Mouse (Mus musculus): ENCODE measurements around the gene Hsp90ab1.

Gene Hsp90ab1

DNA sequence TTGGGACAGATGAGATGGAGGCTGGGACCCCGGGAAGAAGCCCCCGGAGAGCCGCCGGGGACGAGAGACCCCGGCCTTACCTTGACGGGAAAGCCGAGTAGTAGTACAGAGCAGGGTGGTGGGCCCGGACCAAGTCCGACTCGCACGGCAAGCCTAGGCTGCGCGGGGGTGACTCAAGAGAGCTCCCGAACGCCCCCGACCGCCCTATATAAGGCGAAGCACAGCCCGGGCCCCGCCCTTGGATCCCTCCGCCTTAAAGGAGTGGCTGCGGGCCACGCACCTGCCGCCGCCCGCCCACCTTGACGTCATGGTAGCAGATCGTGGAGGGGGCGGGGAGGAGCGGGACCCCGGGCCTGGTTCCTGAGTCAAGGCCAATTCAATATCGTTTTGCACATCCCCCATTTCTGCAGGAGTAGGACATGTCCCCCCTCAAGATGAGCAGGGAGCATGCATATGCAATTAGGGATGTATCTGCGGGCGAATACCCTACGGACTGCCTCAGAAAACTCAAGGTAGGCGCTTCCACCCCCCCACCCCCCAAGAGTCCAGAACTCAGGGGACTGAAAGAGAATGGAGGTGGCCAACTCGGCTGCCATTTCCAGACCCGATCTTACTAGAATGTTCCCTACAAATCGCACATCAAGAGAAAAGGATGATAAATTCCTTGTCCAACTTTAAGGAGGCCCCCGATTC lies at the start of gene Hsp90ab1:
Gene Hsp90ab1 (minus strand): TSS at position 185 of the 693 bp plus-strand sequence.
- peak; percentile 84 for DNase-seq (ENCODE audit: low read depth, low spot score)

DNA sequence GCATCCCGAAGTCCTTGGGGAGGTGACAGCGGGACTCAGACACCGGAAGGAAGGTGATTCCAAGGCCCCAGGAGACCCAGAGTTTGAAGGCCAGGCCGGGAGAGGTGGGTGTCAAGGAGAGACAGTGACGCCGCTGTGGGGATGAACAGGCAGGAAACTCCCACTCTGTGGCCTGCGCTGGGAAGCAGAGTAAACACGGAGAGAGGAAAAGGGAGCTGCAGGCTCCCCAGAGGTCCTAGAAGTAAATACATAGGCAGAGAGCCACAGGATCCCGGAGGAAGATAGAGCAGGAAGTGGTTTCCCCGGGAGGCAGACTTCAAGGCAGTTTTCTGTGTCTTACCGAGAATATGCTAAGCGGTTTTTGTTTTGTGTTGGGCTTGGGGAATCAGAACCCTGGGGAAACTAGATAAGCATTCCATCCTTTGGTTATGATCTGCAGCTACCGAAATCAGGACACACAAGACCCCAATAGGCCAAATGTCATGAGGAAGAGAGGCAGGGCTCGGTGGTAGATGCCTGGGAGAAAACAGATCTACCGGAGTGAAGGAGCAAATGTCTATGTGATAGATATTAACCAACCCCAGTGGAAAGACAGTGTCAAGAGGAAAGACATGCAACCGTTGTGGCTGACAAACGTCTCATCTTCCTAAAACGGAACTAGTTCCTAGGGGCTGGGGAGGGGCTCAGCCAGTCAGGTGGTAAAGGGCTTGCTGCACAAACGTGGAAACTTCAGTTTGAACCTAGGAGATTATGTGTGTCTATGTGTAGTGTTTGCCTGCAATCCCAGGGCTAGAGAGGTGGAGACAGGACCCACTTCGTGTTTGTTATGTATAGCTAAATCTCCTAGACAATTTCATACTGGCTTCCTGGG lies 46.5 kb upstream of the Hsp90ab1 start:
- no peak for DNase-seq (ENCODE audit: low read depth, low spot score)

DNA sequence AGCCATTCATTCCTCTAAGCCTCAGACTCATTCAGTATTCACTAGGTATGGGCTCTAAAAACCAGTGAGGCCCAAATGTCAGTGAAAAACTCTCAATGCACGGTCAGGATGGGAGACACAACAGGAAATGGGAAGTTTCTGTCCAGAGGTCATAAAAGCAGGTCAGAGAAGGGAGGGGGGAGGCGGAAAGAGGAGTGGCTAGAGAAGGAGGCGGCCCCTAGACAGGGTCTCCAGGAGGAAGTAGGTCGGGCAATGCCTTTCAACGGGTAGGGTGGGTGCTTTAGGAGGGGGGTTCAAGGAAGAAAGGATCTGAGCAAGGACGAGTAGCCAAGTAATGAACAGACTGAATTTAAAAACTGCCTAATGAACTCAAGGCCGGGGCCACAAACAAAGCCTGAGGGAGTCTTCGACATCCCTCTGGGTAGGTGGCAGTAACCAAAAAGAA lies 45.9 kb upstream of the Hsp90ab1 start:
- DNase-seq (ENCODE audit: low read depth, low spot score) = no peak

DNA sequence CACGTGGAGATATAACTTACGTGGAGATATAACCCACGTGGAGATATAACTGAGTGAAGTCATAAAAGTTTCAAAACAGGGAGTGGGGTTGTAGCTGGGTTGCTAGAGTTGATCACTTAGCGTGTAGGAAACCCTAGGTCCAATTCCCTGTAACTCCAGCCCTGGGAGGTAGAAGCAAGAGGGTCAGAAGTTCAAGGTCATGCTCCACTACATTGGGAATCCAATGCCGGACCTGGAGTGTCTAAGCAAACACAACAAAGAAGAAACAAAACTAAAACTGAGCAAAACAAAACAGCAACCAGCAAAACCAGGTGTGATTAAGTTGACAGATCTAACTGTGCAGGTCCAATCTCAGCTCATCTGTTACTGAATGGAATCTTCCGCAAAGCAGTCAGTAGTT lies 44.6 kb upstream of the Hsp90ab1 start:
- no peak for DNase-seq (ENCODE audit: low read depth, low spot score)

DNA sequence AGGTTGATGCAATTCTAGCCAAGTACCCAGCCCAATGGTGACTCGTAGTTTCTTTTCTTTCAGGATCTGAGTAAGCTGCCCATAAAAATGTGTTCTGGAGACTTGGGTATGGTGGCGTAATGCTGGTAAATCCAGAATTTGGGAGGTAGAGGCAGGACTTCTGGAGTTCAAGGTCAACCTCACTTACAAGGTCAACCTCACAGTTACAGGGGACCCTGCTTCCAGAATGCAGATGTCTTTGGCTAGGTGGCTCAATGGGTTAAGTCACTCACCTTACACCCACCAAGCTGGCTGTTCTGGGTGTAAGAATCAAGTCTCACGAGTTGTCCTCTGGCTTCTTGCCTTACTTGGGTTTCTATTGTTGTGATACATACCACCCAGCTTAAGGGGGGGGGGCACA lies 43.6 kb upstream of the Hsp90ab1 start:
- DNase-seq (ENCODE audit: low read depth, low spot score) = no peak

DNA sequence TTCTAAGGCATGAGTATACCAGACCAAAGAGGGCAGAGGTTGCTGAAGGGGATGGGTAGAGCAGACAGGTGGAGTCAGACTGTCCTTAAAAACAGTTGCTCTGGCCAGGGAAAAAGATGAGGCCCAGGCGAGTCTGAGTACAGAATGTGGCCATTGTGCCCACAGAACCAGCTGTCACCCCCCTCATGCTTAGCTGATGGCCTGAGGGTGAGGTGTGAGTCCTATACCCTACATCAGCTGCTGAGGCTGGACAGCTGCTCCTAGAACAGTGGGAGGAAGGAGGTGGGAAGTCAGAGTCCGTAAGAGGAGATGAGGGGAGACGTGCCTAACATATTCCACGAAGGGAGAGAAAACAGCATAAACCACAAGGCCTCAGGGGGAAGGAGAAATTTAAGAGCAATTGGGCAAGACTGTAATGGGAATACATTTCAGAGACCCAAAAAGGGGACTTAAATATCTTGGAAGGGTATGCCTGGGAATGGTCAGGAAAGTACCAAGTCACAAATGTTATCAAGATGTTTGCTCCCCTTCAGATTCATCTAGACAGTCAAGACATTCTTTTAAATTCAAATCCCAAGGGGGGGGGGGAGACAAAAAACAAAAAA lies 43.1 kb upstream of the Hsp90ab1 start:
- no peak for DNase-seq (ENCODE audit: low read depth, low spot score)

DNA sequence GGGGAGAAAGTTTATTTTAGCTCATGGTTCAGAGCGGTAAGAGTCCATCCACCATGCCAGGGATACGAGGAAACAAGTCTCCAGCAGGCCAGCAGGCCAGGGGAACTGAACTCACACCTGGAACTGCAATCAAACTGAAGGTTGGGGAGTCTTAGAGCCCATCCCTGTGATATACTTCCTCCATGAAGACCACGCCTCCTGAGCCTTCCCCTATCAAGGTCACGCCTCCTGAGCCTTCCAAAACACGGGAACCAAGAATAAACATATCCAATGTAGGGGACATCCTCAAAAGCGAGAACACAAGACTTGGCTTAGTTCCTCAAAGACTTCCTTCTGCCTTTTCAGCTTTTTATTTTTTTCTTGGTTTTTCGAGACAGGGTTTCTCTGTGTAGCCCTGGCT lies 39.9 kb upstream of the Hsp90ab1 start:
- no peak for DNase-seq (ENCODE audit: low read depth, low spot score)

DNA sequence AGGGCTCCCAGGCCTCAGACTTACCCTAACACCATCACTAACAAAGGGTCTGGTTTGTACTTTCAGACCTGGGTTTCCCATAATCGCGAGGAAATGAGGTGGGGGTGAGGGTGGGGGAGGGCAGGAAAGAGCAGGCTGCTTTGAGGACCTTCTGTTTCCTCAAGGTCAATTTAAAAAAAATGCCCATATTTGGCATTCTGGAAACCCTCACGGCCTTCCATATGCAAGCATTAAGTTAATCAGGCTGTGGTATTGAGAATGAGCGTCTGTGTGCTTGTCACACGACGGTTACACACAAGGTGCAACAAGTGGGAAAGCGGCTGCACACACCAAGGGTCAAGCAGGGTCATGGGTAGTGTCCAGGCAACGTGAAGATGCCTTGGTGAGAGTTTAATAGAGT lies 38.9 kb upstream of the Hsp90ab1 start:
- no peak for DNase-seq (ENCODE audit: low read depth, low spot score)

DNA sequence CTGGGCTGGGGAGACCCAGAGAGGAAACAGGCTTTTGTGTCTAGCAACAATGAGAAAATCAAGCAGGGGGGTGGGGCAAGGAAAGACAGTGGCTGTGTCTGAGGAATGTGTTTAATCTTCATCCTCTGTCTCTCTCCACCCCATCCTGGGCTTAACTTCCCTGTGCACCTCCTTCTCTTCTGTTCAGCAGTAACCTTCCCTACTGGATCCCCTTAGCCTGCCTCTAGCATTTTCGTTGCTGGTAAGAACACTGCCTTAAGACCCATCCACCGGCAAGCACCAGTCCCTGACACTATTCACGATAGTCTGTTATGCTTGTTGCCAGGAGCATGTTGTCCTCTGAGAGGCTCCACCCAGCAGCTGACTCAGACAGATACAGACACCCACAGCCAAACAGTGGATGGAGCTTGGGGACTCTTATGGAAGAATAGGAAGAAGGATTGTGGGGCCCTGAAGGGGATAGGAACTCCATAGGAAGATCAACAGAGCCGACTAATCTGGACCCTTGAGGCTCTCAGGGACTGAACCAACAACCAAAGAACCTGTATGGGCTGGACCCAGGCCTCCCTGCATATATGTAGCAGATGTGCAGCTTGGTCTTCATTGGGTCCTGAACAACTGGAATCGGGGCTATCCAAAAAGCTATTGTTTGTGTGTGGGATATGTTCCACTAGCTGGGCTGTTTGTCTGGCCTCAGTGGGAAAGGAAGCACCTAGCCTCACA lies 37.2 kb upstream of the Hsp90ab1 start:
- no peak for DNase-seq (ENCODE audit: low read depth, low spot score)

DNA sequence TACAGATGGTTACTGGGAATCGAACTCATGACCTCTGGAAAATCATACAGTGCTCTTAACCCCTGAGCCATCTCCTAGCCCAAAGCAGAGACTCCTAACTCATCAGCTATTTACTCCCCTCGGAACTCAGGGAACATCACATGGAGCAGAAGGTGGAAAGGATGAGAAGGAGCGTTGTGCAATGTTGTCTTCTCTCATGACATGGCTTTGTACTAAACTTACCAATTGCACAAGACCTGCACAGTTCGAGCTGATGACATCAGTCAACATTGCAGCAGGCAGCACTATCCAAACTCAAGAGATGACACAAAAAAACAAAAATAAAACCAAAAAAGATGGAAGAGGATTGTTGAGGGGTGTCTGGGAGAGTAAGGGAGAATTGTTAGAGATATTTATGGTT lies 35.3 kb upstream of the Hsp90ab1 start:
- DNase-seq (ENCODE audit: low read depth, low spot score) = no peak

DNA sequence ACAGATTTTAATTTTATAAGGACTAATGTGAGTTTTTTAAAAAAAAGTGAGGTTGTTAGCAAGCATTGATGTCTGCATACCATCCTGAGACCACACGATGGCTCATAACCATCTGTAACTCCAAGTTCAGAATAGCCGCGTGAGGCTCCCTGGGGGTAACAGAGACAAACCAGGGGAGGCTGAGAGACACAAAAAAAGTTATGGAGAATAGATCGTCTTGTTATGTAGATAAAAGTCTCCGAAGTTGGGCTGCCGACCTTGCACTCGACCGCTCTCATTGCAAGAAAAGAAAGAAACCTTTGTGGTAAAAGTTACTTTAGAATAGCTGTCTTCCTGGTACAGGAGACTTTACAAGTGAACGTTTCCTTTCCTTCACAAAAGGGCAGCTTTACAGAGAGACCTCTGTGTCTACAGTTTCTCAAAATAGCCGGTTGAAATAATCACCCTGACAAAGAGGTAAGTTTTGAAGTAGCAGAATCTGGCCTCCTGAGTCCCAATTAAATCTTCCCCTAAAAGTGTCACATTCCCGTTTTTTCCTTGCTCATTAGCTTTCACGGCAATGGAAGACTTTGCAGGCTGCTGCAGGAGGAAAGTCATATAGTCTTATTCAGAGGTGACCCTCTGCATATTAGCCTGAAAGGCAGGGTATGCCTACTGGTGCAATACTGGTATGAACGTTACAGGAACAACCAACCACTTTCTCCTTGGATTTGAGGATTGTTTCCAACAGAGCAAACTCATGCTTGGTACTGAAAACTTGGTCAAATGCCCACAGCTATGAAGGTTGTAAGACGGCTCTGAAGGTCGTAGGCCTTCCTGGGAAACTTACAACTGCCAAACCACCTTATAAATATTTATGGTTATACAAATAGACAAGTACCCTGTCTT lies 34.2 kb upstream of the Hsp90ab1 start:
- no peak for DNase-seq (ENCODE audit: low read depth, low spot score)

DNA sequence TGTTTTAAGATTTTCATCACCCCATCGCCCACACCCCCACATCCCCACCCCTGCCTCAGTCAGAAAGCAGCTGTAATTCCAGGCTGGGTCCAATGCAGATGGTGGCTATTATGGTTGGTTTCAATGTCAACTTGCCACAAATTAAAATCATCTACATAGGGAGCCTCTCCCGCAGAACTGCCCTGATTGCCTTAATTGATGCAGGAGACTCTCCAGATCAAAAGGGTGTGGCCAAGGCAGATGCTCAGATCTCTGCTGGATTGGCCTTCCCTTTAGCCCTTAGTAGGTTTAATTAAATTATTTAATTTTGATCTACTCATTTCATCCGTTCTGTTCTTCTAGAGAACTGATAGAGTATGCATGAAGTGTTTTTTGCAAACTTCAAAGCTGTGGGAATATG lies 29.9 kb upstream of the Hsp90ab1 start:
- DNase-seq (ENCODE audit: low read depth, low spot score) = no peak

DNA sequence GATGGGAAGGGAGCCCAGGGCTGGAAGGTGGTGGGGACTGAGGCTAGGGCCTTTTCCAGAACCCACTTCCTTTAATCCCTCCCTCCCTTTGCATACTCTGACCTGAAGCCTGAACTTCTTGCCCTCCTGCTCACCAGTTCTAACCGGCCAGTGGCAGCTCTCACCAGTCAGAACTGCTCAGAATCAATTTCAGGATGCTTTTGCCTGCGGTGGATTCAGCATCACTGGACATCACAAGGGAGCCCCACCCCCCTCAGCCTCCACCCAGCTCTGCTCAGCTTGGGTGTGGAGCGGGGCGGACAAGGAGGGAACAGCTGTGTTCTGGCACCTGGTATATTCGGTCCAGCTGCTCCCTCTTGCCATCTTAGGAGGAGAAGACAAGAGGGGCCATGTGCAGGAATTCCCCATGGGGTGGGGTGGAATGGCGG lies 28.8 kb upstream of the Hsp90ab1 start, which contains the start of gene Mymx:
Gene Mymx (minus strand): TSS at position 226 of the 428 bp plus-strand sequence.
- no peak for DNase-seq (ENCODE audit: low read depth, low spot score)

DNA sequence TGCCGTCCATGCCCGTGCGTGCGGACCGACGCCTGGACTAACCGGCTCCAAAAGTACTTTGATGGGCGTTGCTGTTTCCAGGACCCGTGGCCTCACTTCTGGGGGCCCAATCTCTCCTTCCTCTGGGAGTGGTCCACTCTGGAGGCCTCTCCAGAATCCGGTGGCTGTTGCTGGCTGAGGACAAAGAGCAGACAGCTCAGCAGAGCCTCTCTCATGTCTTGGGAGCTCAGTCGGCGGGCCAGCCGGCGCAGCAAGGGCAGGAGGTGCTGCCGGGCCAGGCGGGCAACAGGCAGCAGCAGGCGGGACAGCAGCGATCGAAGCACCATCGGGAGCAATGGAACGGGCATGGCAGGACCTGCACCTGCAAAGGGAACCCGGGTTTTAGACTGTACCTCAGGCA lies 28.3 kb upstream of the Hsp90ab1 start:
- DNase-seq (ENCODE audit: low read depth, low spot score) = no peak

DNA sequence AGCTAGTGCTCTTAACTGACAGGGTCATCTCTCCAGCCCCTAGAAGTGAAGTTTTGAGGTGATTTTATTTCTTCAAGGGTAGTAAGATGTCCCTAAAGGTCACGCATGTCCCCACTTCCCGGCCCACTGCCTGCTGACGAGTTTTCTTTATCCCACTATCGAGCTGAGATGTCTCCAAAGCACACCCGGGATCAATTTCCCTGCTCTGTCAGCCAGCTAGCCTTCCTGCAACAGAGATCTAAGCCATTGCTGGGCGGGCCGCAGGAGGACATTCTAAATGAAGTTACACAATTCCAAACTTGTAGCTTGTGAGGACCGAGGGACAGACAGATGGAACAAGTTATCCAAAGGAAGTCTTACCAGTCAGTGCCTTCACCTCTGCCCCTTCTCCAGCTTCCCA lies 27.2 kb upstream of the Hsp90ab1 start:
- DNase-seq (ENCODE audit: low read depth, low spot score) = no peak

DNA sequence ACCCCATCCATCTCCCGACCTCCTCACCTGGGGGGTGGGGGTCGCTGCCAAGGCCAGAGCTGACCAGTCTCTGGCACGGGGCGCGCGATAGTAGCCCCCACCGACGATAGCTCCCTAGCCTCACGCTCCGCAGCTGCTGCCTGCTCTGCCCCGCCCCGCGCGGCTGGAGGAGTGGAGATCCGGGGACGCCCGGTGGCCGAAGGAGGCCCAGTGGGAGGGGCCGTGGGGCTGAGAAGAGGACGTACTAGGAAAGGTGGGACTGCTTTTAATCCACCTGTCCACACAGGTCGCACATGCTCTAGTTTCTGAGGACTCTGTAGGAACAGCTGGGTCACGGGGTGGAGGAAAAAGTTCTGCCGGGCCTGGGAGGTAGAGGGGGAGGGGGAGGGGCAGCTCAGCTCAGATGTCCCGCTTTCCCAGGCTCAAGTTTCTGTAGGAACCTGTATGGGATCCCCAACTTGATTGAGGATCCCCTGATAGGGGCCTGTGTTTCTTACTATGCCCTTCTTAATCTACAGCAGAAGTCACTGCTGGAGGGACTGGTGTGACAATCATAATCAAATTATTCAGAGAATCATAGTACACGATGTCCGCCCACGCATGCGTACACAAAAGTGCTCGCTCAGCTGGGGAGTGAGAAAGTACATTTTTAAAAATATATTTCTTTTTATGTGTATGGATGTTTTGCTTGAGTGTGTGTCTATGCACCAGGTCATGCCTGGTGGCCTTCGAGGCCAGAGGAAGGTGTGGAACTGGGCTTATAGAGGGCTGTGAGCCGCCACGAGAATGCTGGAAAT lies 26.6 kb upstream of the Hsp90ab1 start, which contains the start of gene Slc29a1:
Gene Slc29a1 (minus strand): TSS at position 161 of the 797 bp plus-strand sequence.
- no peak for DNase-seq (ENCODE audit: low read depth, low spot score)

DNA sequence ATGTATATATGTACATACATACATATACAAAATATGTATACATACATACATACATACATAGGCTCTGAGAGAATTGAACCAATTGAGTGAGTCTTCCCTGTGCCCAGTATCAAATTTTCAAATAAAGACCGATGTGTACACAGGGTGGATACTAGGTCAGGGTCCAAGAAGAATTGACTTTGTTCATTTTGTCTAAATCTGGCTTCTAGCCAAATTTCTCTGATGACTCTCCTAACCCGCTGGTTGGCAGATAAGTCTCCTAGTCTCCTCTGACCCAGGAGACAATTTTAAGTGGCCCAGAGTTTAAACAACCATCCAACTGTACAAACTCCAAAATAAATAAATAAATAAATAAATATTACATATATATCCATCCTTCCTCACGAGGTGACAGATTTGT lies 25.8 kb upstream of the Hsp90ab1 start:
- no peak for DNase-seq (ENCODE audit: low read depth, low spot score)

DNA sequence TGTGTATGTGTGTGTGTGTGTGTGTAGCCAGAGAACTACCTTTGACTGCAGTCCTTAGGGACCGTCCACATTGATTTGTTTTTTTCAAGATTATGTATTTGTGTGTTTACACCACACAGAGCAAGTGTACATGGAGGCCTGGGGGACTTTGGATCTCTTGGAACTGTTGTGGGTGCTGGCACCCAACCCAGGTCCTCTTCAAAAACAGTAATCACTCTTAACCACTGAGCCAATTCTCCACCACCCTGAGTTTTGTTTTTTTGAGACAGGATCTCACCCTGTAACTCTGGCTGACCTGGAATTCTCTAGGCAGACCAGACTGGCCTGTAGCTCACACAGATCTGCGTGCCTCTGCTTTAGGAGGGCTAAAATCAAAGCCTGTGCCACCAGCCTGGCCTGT lies 25.3 kb upstream of the Hsp90ab1 start:
- no peak for DNase-seq (ENCODE audit: low read depth, low spot score)

DNA sequence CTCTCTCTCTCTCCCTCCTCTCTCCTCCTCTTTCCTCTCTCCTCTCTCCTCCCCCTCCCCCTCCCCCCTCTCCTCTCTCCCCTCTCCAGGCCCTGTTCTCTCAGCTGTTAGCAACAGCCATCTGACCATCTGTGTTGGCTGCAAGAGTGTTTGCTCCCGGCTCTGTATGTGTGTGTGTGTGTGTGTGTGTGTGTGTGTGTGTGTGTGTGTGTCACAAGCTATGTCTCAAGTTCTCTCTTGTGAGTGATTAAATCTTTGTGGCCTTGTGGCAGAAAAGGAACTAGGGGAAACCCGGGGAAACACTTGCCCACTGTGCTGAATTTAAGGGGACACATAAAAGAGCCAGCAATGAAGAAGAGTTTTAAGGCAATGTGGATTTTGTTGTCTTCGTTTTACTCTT lies 24.7 kb upstream of the Hsp90ab1 start:
- DNase-seq (ENCODE audit: low read depth, low spot score) = no peak

All from c-Kit-negative CD71-positive TER-119-positive erythroid progenitor cells, embryonic 14.5 days (primary cell).